Mouse (Mus musculus): ENCODE data around the gene Rasa4. TPM values are rescaled to one million over a fixed set of nuclear protein-coding genes. Genes with fewer than 3 reads are reported as not detected.

Gene Rasa4
- polyA plus RNA-seq, 1 experiment from 2014 or later = 2.8 TPM

DNA sequence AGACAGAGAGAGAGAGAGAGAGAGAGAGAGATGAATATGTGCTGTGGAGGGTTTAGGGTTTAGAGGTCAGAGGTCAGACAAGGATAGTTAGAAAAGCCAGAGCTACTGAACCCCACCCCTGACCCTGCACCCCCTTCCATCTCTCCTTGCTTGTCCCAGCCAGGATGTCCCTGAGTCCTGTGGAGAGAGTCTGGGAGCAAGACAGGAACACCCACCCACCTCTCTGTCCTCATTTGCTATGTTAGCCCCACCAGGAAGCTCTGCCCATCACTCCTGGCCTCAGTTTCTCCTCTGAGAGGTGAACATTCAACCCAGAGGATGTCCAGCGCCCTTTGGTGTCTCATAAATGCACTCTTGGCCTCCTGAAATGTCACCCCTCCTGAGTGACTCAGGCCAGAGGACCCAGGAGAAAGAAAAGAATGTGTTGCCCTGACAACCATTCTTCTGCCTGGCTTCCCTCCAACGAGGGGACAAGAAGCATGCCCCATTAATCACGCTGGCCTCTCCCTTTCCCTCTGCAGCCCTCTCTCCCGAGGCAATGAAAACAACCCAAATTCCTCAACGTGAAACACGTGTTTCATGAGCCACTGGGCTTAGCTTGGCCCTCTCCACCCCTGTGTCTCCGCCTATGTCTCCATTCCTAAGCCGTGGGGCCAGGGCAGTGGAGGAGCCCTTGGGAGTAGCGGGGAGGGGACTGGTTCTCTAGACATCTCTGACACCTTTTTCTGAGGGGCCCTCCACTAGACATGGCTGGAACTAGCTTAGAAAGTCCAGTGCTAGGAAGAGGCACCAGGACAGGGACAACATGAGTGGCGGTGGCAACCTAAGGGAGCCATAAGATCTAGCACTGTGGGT lies 32.3 kb upstream of the Rasa4 start:
- H3K4me3 ChIP-seq (ENCODE audit: low read depth, low read length) = no peak overlapping the region
- peak; percentile 90 for DNase-seq (ENCODE audit: low spot score)
- no peaks in the 10 kb centered on the region for H3K9me3 ChIP-seq (ENCODE audit: low read length)
- H3K27me3 ChIP-seq (replicated peaks; ENCODE audit: insufficient read depth, low read length) = no peaks in the 10 kb centered on the region
- no peak overlapping the region for H3K9ac ChIP-seq (replicated peaks; ENCODE audit: low read depth)
- H3K4me1 ChIP-seq (ENCODE audit: insufficient read depth, low read depth, low read length) = no peaks in the 10 kb centered on the region
- no peak overlapping the region for H3K4me2 ChIP-seq (replicated peaks; ENCODE audit: low read depth, low read length)
- no peak for TF ChIP-seq CTCF (IDR thresholded peaks at IDR 0.05)
- peak; percentile 74; the same call in 1 of the 2 replicates for TF ChIP-seq EP300 (IDR thresholded peaks at IDR 0.05)
- H3K27ac ChIP-seq (ENCODE audit: low read length) = peak overlapping the region; percentile 81
- ATAC-seq = peak; percentile 87
- WGBS = 7% methylated on average over 10 of the region's 10 CpGs
- H3K36me3 ChIP-seq (ENCODE audit: insufficient read depth, low read length) = no peaks in the 10 kb centered on the region

DNA sequence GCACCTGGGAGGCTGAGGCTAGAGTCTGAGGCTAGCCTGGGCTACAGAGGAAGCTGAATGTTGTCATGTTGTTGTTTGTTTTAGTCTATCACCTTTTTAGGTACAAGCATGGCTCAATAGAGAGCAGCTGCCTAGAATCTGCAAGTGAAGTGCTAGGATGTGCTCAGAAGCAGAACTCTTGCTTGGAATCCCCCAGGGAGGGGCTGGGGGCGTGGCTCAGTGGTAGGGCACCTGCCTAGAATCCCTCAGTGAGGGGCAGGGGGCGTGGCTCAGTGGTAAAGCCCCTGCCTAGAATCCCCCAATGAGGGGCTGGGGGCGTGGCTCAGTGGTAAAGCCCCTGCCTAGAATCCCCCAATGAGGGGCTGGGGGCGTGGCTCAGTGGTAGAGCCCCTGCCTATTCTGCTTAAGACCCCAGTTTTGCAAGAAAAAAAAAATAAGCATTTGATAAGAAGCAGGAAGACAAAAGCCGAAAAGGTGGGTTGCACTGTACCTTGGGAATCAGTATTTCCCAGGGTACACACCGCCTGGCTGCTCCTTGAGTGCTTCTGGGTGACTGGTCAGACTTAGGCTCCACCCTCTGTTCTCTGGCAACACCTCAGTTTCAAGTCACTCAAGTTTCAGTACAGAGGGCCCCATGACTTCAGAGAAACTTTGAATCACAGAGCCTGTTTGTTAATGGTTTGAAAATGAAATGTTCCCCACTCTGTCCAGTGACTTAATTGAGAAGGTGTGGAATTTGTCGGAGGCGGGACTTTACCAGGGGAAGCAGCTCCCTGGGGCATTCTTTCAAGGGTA lies 30.7 kb upstream of the Rasa4 start:
- Histone ChIP-seq H3K4me2 (replicated peaks; ENCODE audit: low read depth, low read length) (no peak overlapping the region), H3K4me3 (ENCODE audit: low read depth, low read length) (no peak overlapping the region), H3K36me3 (ENCODE audit: insufficient read depth, low read length) (no peaks in the 10 kb centered on the region), H3K4me1 (ENCODE audit: insufficient read depth, low read depth, low read length) (no peaks in the 10 kb centered on the region), H3K9ac (replicated peaks; ENCODE audit: low read depth) (no peak overlapping the region), H3K27me3 (replicated peaks; ENCODE audit: insufficient read depth, low read length) (no peaks in the 10 kb centered on the region), H3K9me3 (ENCODE audit: low read length) (no peaks in the 10 kb centered on the region), H3K27ac (ENCODE audit: low read length) (peak overlapping the region; percentile 77)
- TF ChIP-seq EP300 (IDR thresholded peaks at IDR 0.05) = peak; percentile 86
- TF ChIP-seq CTCF (IDR thresholded peaks at IDR 0.05) = no peak
- WGBS = 72% methylated on average over 8 of the region's 8 CpGs
- DNase-seq (ENCODE audit: low spot score) (peak; percentile 91), ATAC-seq (peak; percentile 82)

DNA sequence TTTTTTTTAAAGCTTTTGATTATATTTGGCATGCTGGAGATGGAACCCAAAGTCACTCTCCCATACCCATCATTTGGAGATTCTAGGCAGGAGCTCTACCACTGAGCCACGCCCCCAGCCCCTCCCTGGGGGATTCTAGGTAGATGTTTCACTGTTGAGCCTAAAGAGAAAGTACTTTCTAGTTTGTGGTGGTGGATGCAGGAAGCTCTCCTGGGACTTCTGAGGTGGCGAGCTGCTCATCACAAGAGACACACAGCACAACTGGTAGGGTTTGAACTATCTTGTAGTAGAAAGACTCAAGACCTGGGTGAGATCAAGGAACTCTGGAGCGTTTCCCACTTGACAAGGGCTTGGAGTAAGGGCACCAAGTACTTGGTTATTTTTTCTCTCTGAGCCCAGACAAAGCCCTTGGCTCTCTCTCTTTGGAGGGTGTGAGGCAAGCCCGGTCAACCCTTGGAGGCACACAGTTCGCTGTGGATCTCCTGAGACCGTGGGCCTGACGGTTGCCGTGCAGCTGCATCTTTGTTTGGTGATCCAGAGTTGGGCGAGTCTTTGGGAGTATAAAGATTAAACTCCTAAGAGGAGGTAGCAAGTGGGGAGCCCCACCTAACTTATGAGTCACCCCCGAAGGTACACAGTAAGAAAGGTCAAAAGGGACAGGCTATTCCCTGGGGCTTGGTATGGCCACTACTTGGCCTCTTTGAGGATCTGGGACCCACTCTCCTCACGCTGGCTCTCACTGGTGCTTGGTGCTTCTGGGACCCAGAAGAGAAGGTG lies 29.2 kb upstream of the Rasa4 start, which contains the start of gene Upk3bl:
TSS of gene Upk3bl (plus strand) at position 192 of the 777 bp plus-strand sequence.
- no peak within 1 kb of the TSS for H3K4me2 ChIP-seq (replicated peaks; ENCODE audit: low read depth, low read length)
- no peaks in the 10 kb centered on the region for H3K27me3 ChIP-seq (replicated peaks; ENCODE audit: insufficient read depth, low read length)
- WGBS = 63% methylated on average over 11 of the region's 11 CpGs
- no peaks in the 10 kb centered on the region for H3K4me1 ChIP-seq (ENCODE audit: insufficient read depth, low read depth, low read length)
- peak within 1 kb of the TSS; percentile 77 for H3K27ac ChIP-seq (ENCODE audit: low read length)
- H3K4me3 ChIP-seq (ENCODE audit: low read depth, low read length) = no peak within 1 kb of the TSS
- H3K36me3 ChIP-seq (ENCODE audit: insufficient read depth, low read length) = no peaks in the 10 kb centered on the region
- H3K9me3 ChIP-seq (ENCODE audit: low read length) = no peaks in the 10 kb centered on the region
- TF ChIP-seq CTCF (IDR thresholded peaks at IDR 0.05) (no peak), EP300 (IDR thresholded peaks at IDR 0.05) (peak; percentile 72)
- H3K9ac ChIP-seq (replicated peaks; ENCODE audit: low read depth) = no peak within 1 kb of the TSS
- ATAC-seq (peak; percentile 20), DNase-seq (ENCODE audit: low spot score) (peak; percentile 39)

DNA sequence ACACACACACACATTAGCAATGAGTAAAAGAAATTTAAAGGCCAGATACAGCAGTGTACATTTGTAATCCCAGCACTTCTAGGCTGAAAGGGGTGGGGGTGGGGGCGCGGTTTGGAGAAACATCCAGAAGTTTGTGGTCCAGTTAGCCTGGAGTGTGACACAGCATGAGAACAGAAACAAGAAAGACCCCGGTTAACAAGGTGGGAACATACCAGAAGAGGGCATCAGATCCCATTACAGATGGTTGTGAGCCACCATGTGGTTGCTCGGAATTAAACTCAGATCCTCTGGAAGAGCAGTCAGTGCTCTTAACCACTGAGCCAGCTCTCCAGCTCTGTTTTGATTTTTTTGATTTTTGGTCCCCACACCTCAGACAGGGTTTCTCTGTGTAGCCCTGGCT lies 27.7 kb upstream of the Rasa4 start:
- Histone ChIP-seq H3K36me3 (ENCODE audit: insufficient read depth, low read length) (no peaks in the 10 kb centered on the region), H3K27ac (ENCODE audit: low read length) (no peak overlapping the region), H3K4me2 (replicated peaks; ENCODE audit: low read depth, low read length) (no peak overlapping the region), H3K4me3 (ENCODE audit: low read depth, low read length) (no peak overlapping the region), H3K9ac (replicated peaks; ENCODE audit: low read depth) (no peak overlapping the region), H3K9me3 (ENCODE audit: low read length) (no peaks in the 10 kb centered on the region), H3K27me3 (replicated peaks; ENCODE audit: insufficient read depth, low read length) (no peaks in the 10 kb centered on the region; the same call in 1 of the 2 replicates), H3K4me1 (ENCODE audit: insufficient read depth, low read depth, low read length) (no peaks in the 10 kb centered on the region)
- whole genome bisulfite sequencing = 32% methylated on average over 4 of the region's 4 CpGs
- no peak for TF ChIP-seq EP300 (IDR thresholded peaks at IDR 0.05)
- peak; percentile 39 for TF ChIP-seq CTCF (IDR thresholded peaks at IDR 0.05)
- ATAC-seq (no peak), DNase-seq (ENCODE audit: low spot score) (no peak)

DNA sequence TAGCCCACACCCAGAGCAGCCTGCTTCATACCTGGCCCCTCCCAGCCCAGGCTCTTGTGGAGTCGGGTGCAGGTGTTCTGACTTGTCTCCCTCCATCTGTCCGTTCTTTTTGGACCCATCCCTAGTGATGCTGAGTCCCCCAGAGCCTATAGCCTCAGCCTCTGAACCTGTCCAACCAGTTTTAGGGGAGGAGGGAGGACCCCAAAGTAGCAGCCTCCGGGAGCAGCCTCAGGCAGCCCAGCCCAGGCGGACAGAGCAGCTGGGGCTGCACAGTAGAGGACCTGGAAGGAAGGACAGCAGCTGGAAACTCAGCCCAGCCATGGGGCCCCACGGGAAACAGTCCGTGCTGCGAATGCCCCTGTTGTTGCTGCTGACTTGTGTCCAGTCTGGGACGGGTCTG lies 26.6 kb upstream of the Rasa4 start:
- ATAC-seq (no peak), DNase-seq (ENCODE audit: low spot score) (no peak)
- Histone ChIP-seq H3K9me3 (ENCODE audit: low read length) (no peaks in the 10 kb centered on the region), H3K9ac (replicated peaks; ENCODE audit: low read depth) (no peak overlapping the region), H3K4me3 (ENCODE audit: low read depth, low read length) (no peak overlapping the region), H3K4me1 (ENCODE audit: insufficient read depth, low read depth, low read length) (no peaks in the 10 kb centered on the region), H3K4me2 (replicated peaks; ENCODE audit: low read depth, low read length) (no peak overlapping the region), H3K36me3 (ENCODE audit: insufficient read depth, low read length) (no peaks in the 10 kb centered on the region), H3K27me3 (replicated peaks; ENCODE audit: insufficient read depth, low read length) (no peaks in the 10 kb centered on the region; the same call in 1 of the 2 replicates), H3K27ac (ENCODE audit: low read length) (no peak overlapping the region)
- 18% methylated on average over 8 of the region's 8 CpGs for WGBS
- TF ChIP-seq EP300 (IDR thresholded peaks at IDR 0.05) (no peak), CTCF (IDR thresholded peaks at IDR 0.05) (no peak)

Data from lung, postnatal 0 days (tissue).